Mouse (Mus musculus): ENCODE results near the gene Slc22a29. TPM values are rescaled to one million over a fixed set of nuclear protein-coding genes. Genes with fewer than 3 reads are reported as not detected.
"Not testable (repeated sequence)": the region's sequence is repeated elsewhere in the genome, so short reads cannot be mapped to it uniquely, and the experiment has no call there.

The Slc22a29 gene
- not detected in 2 replicates for polyA plus RNA-seq (2012; ENCODE audit: insufficient read depth, insufficient read length, missing spikeins)

GRCm38 (mm10) chr19:8218800-8219199, at the start of gene Slc22a29:
Slc22a29 (minus strand) TSS chr19:8218900.
- Histone ChIP-seq H3K27ac (replicated peaks; ENCODE audit: low read depth, low read length) (no peak within 1 kb of the TSS), H3K4me3 (ENCODE audit: insufficient read depth, low read depth, low read length) (no peak within 1 kb of the TSS), H3K4me1 (ENCODE audit: control insufficient read depth, insufficient read depth, insufficient read length, low read length) (no peaks in the 10 kb centered on the region)

DNA sequence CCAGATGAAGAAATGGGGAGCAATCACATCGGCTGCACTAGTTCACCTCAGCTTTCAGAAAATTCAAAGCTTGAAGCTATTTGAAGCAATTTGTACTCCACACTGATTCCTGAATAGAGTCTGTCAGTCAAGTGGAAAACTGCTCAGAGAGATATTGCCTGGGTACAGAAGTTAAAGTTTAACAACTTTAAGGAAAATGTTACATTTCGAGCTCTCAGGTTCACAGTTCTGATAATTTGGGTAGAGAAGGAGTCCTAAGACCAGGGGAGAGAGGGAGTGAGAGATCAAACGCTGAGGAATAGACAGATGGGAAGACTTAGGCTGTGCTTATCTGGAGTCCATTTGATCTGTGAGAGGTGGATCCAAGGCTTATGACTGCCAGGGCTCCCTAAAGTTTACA, 46.6 kb upstream of the Slc22a29 start:
- Histone ChIP-seq H3K27ac (replicated peaks; ENCODE audit: low read depth, low read length) (no peak overlapping the region), H3K4me1 (ENCODE audit: control insufficient read depth, insufficient read depth, insufficient read length, low read length) (no peaks in the 10 kb centered on the region), H3K4me3 (ENCODE audit: insufficient read depth, low read depth, low read length) (no peak overlapping the region)

DNA sequence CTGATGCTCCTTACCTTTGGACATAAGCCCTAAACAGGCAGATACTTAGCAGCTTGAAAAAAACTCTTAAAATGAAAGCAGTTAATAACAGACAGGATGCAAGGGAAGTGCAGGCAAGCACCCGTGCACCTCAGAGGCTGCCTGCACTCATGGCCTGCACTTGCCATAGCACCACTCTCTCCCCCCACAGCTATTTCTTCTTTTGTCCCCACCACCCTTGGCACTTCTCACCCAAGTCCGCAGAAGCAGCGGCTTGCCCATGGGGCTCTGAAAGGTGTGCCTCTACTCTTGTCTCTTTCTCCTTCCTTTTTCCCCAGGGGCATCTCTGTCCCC, 34.0 kb upstream of the Slc22a29 start:
- no peak overlapping the region for H3K27ac ChIP-seq (replicated peaks; ENCODE audit: low read depth, low read length)
- H3K4me3 ChIP-seq (ENCODE audit: insufficient read depth, low read depth, low read length): peak overlapping the region; percentile 69
- no peaks in the 10 kb centered on the region for H3K4me1 ChIP-seq (ENCODE audit: control insufficient read depth, insufficient read depth, insufficient read length, low read length)

GRCm38 (mm10) chr19:8251896-8252704, 33.4 kb upstream of the Slc22a29 start:
- H3K4me3 ChIP-seq (ENCODE audit: insufficient read depth, low read depth, low read length): peak overlapping the region; percentile 69
- no peaks in the 10 kb centered on the region for H3K4me1 ChIP-seq (ENCODE audit: control insufficient read depth, insufficient read depth, insufficient read length, low read length)
- H3K27ac ChIP-seq (replicated peaks; ENCODE audit: low read depth, low read length): peak overlapping the region; percentile 78

GRCm38 (mm10) chr19:8228916-8229315, 10.2 kb upstream of the Slc22a29 start:
- Histone ChIP-seq H3K27ac (replicated peaks; ENCODE audit: low read depth, low read length) (no peak overlapping the region), H3K4me3 (ENCODE audit: insufficient read depth, low read depth, low read length) (no peak overlapping the region)

GRCm38 (mm10) chr19:8148787-8149523, 69.7 kb downstream of the Slc22a29 start:
- Histone ChIP-seq H3K27ac (replicated peaks; ENCODE audit: low read depth, low read length) (no peak overlapping the region), H3K4me3 (ENCODE audit: insufficient read depth, low read depth, low read length) (no peak overlapping the region), H3K4me1 (ENCODE audit: control insufficient read depth, insufficient read depth, insufficient read length, low read length) (no peaks in the 10 kb centered on the region)

More at GRCm38 (mm10) chr19:8228916-8229315, 10.2 kb upstream of the Slc22a29 start:
- no peaks in the 10 kb centered on the region for H3K4me1 ChIP-seq (ENCODE audit: control insufficient read depth, insufficient read depth, insufficient read length, low read length)

DNA sequence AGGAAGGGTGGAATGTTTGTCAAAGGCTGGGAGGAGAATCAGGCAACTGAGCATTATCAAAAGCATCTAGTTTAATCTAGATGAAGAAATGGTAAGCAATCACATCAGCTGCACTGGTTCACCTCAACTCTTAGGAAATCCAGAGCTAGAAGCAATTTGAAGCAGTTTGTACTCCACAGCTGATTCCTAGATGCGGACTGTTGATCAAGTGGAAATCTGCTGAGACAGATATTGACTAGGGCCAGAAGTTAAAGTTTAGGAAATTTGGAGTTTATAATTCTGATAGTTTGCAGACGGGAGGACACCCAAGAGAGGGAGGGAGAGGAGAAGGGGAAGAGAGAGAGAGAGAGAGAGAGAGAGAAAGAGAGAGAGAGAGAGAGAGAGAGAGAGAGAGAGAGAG, 76.0 kb downstream of the Slc22a29 start:
- not testable (repeated sequence) for H3K4me1 ChIP-seq (ENCODE audit: control insufficient read depth, insufficient read depth, insufficient read length, low read length); H3K4me3 ChIP-seq (ENCODE audit: insufficient read depth, low read depth, low read length); H3K27ac ChIP-seq (replicated peaks; ENCODE audit: low read depth, low read length)

DNA sequence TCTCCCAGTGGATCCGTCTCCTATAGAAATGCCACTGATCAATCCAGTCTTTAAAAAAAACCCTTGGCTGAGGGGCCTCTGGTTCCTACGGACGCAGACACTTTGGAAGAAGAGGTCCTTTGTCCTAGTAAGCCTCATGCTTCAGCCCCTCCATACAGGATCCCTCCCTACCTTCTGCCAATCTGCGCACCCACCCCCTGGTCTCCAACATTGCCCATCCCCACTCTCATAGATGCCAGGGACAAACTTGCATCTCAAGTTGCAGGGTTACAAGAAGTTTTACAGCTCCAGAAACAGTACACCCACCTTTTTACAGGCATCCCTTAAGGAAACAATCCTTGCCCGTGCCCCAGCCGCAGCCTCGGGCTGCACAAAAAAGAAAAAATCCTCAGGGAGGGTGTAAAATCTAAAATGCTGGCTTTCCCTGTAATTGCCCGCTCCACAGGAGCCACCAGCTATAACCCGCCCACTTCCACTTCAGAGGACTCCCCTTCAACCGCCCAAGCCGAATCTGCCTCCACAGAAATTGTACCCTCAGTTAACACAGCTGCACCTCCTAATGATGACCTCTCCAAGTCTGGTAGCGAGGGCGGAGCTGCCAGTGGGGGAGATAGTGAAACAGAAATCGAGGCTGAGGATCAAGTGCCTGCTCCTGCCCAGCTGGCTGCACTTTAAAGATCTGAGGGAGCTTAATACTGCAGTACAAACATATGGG, 84.4 kb downstream of the Slc22a29 start:
- H3K27ac ChIP-seq (replicated peaks; ENCODE audit: low read depth, low read length); H3K4me1 ChIP-seq (ENCODE audit: control insufficient read depth, insufficient read depth, insufficient read length, low read length); H3K4me3 ChIP-seq (ENCODE audit: insufficient read depth, low read depth, low read length): not testable (repeated sequence)

DNA sequence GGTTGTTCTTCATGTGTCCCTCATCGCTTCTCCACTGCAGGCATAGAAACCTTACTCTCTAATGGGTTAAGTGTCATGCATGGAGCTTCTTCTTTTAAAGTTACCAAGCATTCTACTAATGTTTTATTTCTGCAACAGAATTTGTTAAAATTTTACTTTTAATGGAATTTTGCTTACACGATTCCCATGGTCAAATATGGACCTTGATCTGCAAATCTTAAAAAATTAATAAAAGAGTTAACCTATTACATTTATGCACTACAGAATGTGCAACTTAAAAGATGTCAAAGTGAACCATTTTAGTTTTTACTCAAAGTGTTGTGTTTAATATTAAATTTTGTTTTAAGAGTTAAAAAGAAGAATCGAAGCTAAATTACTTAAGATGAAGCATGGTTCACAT, 86.8 kb downstream of the Slc22a29 start, which contains the start of gene Slc22a28:
Gene Slc22a28 (minus strand): TSS at position 102 of the 400 bp plus-strand sequence.
- H3K4me3 ChIP-seq (ENCODE audit: insufficient read depth, low read depth, low read length); H3K27ac ChIP-seq (replicated peaks; ENCODE audit: low read depth, low read length); H3K4me1 ChIP-seq (ENCODE audit: control insufficient read depth, insufficient read depth, insufficient read length, low read length): not testable (repeated sequence)

Other genes with a start within 250 kb of the Slc22a29 start
- not detected in 2 replicates for gene Slc22a28, start 86.9 kb downstream of the Slc22a29 start, polyA plus RNA-seq (2012; ENCODE audit: insufficient read depth, insufficient read length, missing spikeins)
- not detected in 2 replicates for gene Slc22a30, start 186.2 kb upstream of the Slc22a29 start, polyA plus RNA-seq (2012; ENCODE audit: insufficient read depth, insufficient read length, missing spikeins)